Mouse (Mus musculus): ENCODE measurements around the gene Adam10. TPM values are rescaled to one million over a fixed set of nuclear protein-coding genes. Genes with fewer than 3 reads are reported as not detected.

The Adam10 gene
- 4.5 and 6.8 TPM in 2 replicates for polyA plus RNA-seq (2012; rRNA removed)

- Histone ChIP-seq H3K4me1 (ENCODE audit: control insufficient read depth, insufficient read depth, low read length) (peaks cover 5% of the 10 kb centered on the region; the same call in 1 of the 2 replicates), H3K27me3 (ENCODE audit: control insufficient read depth, insufficient read depth, low read length) (no peaks in the 10 kb centered on the region), H3K4me3 (ENCODE audit: control insufficient read depth, low read depth, low read length) (peak within 1 kb of the TSS; percentile 95), H3K36me3 (ENCODE audit: control insufficient read depth, insufficient read depth, low read length) (no peaks in the 10 kb centered on the region), H3K27ac (ENCODE audit: control insufficient read depth, insufficient read depth, low read depth, low read length) (peak within 1 kb of the TSS; percentile 92)
- TF ChIP-seq CTCF (IDR thresholded peaks at IDR 0.05; ENCODE audit: control insufficient read depth, insufficient read depth, insufficient replicate concordance, low read depth, low read length) (no peak), POLR2A (IDR thresholded peaks at IDR 0.05; ENCODE audit: control insufficient read depth, low read depth, low read length) (peak; percentile 87)
Measured at GRCm38 (mm10) chr9:70678682-70679131, at the start of gene Adam10. Gene Adam10, plus strand, starts transcription at chr9:70678997.

DNA sequence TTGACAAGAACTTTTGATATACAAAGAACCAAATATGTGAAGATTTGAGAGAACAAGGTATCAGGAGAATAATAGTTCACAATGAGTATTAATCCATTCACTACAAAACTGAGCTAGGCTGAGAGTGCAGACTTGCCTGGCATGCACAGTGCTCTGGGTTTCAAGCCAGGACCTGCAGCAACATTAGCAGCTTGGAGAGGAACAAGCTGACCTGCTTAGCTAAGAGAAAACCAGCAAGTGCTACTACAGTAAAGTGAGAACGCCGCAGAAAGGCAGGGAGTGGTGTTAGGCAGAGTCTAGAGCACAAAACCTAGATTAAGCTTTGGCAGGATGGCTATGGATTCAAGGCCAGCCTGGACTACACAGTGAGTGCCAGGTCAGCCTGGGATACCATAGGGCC, 49.1 kb upstream of the Adam10 start:
- Histone ChIP-seq H3K27me3 (ENCODE audit: control insufficient read depth, insufficient read depth, low read length) (no peaks in the 10 kb centered on the region), H3K27ac (ENCODE audit: control insufficient read depth, insufficient read depth, low read depth, low read length) (no peak overlapping the region), H3K36me3 (ENCODE audit: control insufficient read depth, insufficient read depth, low read length) (no peaks in the 10 kb centered on the region; the same call in none of the 2 replicates), H3K4me1 (ENCODE audit: control insufficient read depth, insufficient read depth, low read length) (no peaks in the 10 kb centered on the region), H3K4me3 (ENCODE audit: control insufficient read depth, low read depth, low read length) (no peak overlapping the region)
- TF ChIP-seq POLR2A (IDR thresholded peaks at IDR 0.05; ENCODE audit: control insufficient read depth, low read depth, low read length) (no peak), CTCF (IDR thresholded peaks at IDR 0.05; ENCODE audit: control insufficient read depth, insufficient read depth, insufficient replicate concordance, low read depth, low read length) (no peak)

DNA sequence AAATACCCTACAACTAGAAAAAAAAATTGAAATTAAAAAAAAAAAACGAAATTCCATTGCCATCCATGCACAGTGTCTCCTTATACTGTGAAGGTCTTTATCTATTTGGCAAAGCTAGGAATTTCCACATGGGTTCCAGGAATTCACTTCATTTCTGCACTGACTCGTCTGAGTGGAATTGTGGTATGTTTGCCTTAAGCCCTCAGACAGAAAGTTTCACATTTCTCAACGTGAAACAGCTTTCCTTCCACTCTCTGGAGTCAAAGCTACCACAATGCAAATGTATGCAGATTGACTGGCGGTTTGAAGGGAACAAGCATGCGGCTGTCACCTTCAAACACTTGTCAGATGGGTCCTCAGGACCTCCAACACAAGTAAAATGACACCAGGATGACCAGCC, 47.1 kb upstream of the Adam10 start:
- Histone ChIP-seq H3K36me3 (ENCODE audit: control insufficient read depth, insufficient read depth, low read length) (no peaks in the 10 kb centered on the region; the same call in 1 of the 2 replicates), H3K27ac (ENCODE audit: control insufficient read depth, insufficient read depth, low read depth, low read length) (no peak overlapping the region), H3K4me3 (ENCODE audit: control insufficient read depth, low read depth, low read length) (no peak overlapping the region), H3K4me1 (ENCODE audit: control insufficient read depth, insufficient read depth, low read length) (no peaks in the 10 kb centered on the region), H3K27me3 (ENCODE audit: control insufficient read depth, insufficient read depth, low read length) (no peaks in the 10 kb centered on the region)
- TF ChIP-seq CTCF (IDR thresholded peaks at IDR 0.05; ENCODE audit: control insufficient read depth, insufficient read depth, insufficient replicate concordance, low read depth, low read length), result no peak
- no peak for TF ChIP-seq POLR2A (IDR thresholded peaks at IDR 0.05; ENCODE audit: control insufficient read depth, low read depth, low read length)

GRCm38 (mm10) chr9:70636748-70637147, 42.0 kb upstream of the Adam10 start:
- no peaks in the 10 kb centered on the region for H3K36me3 ChIP-seq (ENCODE audit: control insufficient read depth, insufficient read depth, low read length)
- H3K4me1 ChIP-seq (ENCODE audit: control insufficient read depth, insufficient read depth, low read length), result no peaks in the 10 kb centered on the region
- no peak overlapping the region for H3K27ac ChIP-seq (ENCODE audit: control insufficient read depth, insufficient read depth, low read depth, low read length)
- H3K27me3 ChIP-seq (ENCODE audit: control insufficient read depth, insufficient read depth, low read length), result no peaks in the 10 kb centered on the region
- no peak overlapping the region for H3K4me3 ChIP-seq (ENCODE audit: control insufficient read depth, low read depth, low read length)
- TF ChIP-seq POLR2A (IDR thresholded peaks at IDR 0.05; ENCODE audit: control insufficient read depth, low read depth, low read length) (no peak), CTCF (IDR thresholded peaks at IDR 0.05; ENCODE audit: control insufficient read depth, insufficient read depth, insufficient replicate concordance, low read depth, low read length) (no peak)

GRCm38 (mm10) chr9:70650260-70650659, 28.5 kb upstream of the Adam10 start:
- TF ChIP-seq POLR2A (IDR thresholded peaks at IDR 0.05; ENCODE audit: control insufficient read depth, low read depth, low read length), result no peak
- TF ChIP-seq CTCF (IDR thresholded peaks at IDR 0.05; ENCODE audit: control insufficient read depth, insufficient read depth, insufficient replicate concordance, low read depth, low read length), result no peak
- Histone ChIP-seq H3K27ac (ENCODE audit: control insufficient read depth, insufficient read depth, low read depth, low read length) (no peak overlapping the region), H3K27me3 (ENCODE audit: control insufficient read depth, insufficient read depth, low read length) (no peaks in the 10 kb centered on the region), H3K4me3 (ENCODE audit: control insufficient read depth, low read depth, low read length) (no peak overlapping the region), H3K4me1 (ENCODE audit: control insufficient read depth, insufficient read depth, low read length) (no peaks in the 10 kb centered on the region), H3K36me3 (ENCODE audit: control insufficient read depth, insufficient read depth, low read length) (peaks cover 2% of the 10 kb centered on the region; the same call in 1 of the 2 replicates)

DNA sequence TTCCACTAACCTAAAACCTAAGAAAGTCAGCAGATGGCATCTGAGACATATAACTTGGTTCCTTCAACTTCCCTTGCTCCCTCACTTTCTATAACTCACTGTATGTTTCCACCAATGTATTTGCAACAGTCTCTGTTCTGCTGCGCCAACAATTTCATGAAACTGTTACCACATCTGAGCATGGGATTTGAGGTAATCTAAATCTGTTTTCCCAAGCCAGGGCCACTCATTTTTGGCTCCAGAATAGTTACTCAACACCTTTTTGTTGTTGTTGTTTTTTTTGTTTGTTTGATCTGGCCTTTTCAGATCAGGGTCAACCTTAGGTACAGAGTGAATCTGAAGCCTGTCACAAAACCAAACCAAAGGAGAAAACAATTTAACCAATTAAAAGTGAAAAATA, 27.8 kb upstream of the Adam10 start:
- peaks cover under 1% of the 10 kb centered on the region; the same call in 1 of the 2 replicates for H3K4me1 ChIP-seq (ENCODE audit: control insufficient read depth, insufficient read depth, low read length)

GRCm38 (mm10) chr9:70652221-70652620, 26.6 kb upstream of the Adam10 start:
- TF ChIP-seq POLR2A (IDR thresholded peaks at IDR 0.05; ENCODE audit: control insufficient read depth, low read depth, low read length) (no peak), CTCF (IDR thresholded peaks at IDR 0.05; ENCODE audit: control insufficient read depth, insufficient read depth, insufficient replicate concordance, low read depth, low read length) (no peak)
- no peaks in the 10 kb centered on the region for H3K27me3 ChIP-seq (ENCODE audit: control insufficient read depth, insufficient read depth, low read length)
- H3K4me3 ChIP-seq (ENCODE audit: control insufficient read depth, low read depth, low read length), result no peak overlapping the region
- H3K27ac ChIP-seq (ENCODE audit: control insufficient read depth, insufficient read depth, low read depth, low read length), result no peak overlapping the region
- H3K36me3 ChIP-seq (ENCODE audit: control insufficient read depth, insufficient read depth, low read length), result peaks cover 2% of the 10 kb centered on the region; the same call in 1 of the 2 replicates
- H3K4me1 ChIP-seq (ENCODE audit: control insufficient read depth, insufficient read depth, low read length), result peaks cover 3% of the 10 kb centered on the region; the same call in 1 of the 2 replicates

More for the DNA sequence above, 27.8 kb upstream of the Adam10 start:
- Histone ChIP-seq H3K4me3 (ENCODE audit: control insufficient read depth, low read depth, low read length) (no peak overlapping the region), H3K27me3 (ENCODE audit: control insufficient read depth, insufficient read depth, low read length) (no peaks in the 10 kb centered on the region), H3K27ac (ENCODE audit: control insufficient read depth, insufficient read depth, low read depth, low read length) (no peak overlapping the region), H3K36me3 (ENCODE audit: control insufficient read depth, insufficient read depth, low read length) (peaks cover 2% of the 10 kb centered on the region; the same call in 1 of the 2 replicates)
- TF ChIP-seq POLR2A (IDR thresholded peaks at IDR 0.05; ENCODE audit: control insufficient read depth, low read depth, low read length) (no peak), CTCF (IDR thresholded peaks at IDR 0.05; ENCODE audit: control insufficient read depth, insufficient read depth, insufficient replicate concordance, low read depth, low read length) (no peak)

Measured in testis, adult 2 months (tissue).